Mouse (Mus musculus) G1E (cell line): ENCODE results near the gene Xbp1. TPM values are rescaled to one million over a fixed set of nuclear protein-coding genes. Genes with fewer than 3 reads are reported as not detected.

Experiments used
- ATAC-seq: 2 replicates; pipeline ENCODE4 v1.8.0; 2016; ENCODE audit warnings: mild to moderate bottlenecking; ENCODE audit not compliant: insufficient number of reproducible peaks, poor library complexity, low FRiP score, severe bottlenecking; ENCODE audit errors: extremely low read depth
- DNase-seq: peaks from one replicate; pipeline ENCODE4 v3.0.0; 2012; ENCODE audit warnings: low spot score
- H3K27me3 ChIP-seq: 2 replicates; pipeline ENCODE4 v1.6.1; 2012; ENCODE audit warnings: mild to moderate bottlenecking, low read length, inconsistent platforms; ENCODE audit not compliant: insufficient read depth
- H3K36me3 ChIP-seq: replicated peaks from 2 replicates; pipeline ENCODE3; 2012; ENCODE audit warnings: mild to moderate bottlenecking, inconsistent platforms
- H3K4me1 ChIP-seq: 2 replicates; pipeline ENCODE4 v1.6.1; 2012; ENCODE audit warnings: low read depth, low read length, inconsistent platforms, mixed read lengths; ENCODE audit not compliant: insufficient read depth
- H3K4me3 ChIP-seq: 2 replicates; pipeline ENCODE4 v1.5.1; 2012; ENCODE audit warnings: low read depth, mild to moderate bottlenecking, inconsistent platforms, low read length, moderate library complexity, mixed read lengths
- H3K9me3 ChIP-seq: replicated peaks from 2 replicates; pipeline ENCODE4 v1.6.1; 2012; ENCODE audit warnings: inconsistent platforms
- CTCF ChIP-seq: IDR thresholded peaks from 2 replicates; pipeline ENCODE4 v1.5.1; 2012; ENCODE audit warnings: low read depth, low read length, inconsistent platforms, mixed read lengths
- GATA1 ChIP-seq: IDR thresholded peaks from 2 replicates; pipeline ENCODE4 v1.6.1; 2012; ENCODE audit warnings: borderline replicate concordance, low read length, inconsistent platforms, mixed read lengths
- GATA2 ChIP-seq: IDR thresholded peaks from 2 replicates; pipeline ENCODE4 v1.6.1; 2012; ENCODE audit warnings: low read depth, low read length, inconsistent platforms, borderline replicate concordance
- POLR2AphosphoS5 ChIP-seq: IDR thresholded peaks from 2 replicates; pipeline ENCODE4 v1.6.1; 2012; ENCODE audit warnings: low read depth, low read length, inconsistent platforms; ENCODE audit not compliant: insufficient replicate concordance
- TAL1 ChIP-seq: conservative IDR thresholded peaks from 2 replicates; pipeline ENCODE4 v1.6.1; 2012; ENCODE audit warnings: low read depth, low read length, inconsistent platforms, mixed read lengths
- polyA plus RNA-seq: library from polyadenylated mRNA; stranded (reverse); fragments of >175 nt; gene quantifications from 2 replicates; pipeline ENCODE4 v1.2.3, GENCODE M21; 2012
- total RNA-seq, 2 experiments: library from RNA; stranded (forward) in 1 of 2; stranded (reverse) in 1 of 2; fragments of 200-1000 nt in 1 of 2; fragments of >200 nt in 1 of 2; fragmentation: Nextera tagmentation in 1 of 2; gene quantifications; 2 replicates each; pipeline ENCODE4 v1.2.3; 2014 to 2017

Gene Xbp1
- total and polyA plus RNA-seq, 3 experiments: 50.6 to 185 (median 125) TPM

DNA sequence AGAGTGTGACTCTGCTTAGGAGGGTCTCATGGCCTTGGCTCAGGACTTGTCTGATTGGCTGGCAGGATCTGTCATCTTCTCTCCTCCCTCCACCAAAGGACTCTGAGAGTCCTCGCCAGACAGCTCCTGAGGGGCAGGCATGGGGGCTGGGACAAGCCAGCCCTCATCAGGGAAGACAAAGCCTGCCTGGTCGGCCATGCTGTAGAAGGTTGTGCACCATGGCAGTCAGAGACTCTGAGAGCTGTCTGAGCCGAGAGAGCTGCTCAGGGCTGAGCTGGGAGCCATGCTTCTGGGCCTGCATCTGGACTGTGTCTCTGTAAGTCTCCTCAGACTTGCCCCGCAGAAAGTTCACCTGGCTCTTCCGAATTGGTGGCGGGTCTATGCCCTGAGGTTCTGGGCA, 43.4 kb downstream of the Xbp1 start:
- H3K36me3 ChIP-seq: no peaks in the 10 kb centered on the region
- no peak overlapping the region for H3K4me3 ChIP-seq
- no peaks in the 10 kb centered on the region for H3K27me3 ChIP-seq
- peaks cover 77% of the 10 kb centered on the region for H3K4me1 ChIP-seq
- ATAC-seq (no peak), DNase-seq (no peak)
- no peaks in the 10 kb centered on the region for H3K9me3 ChIP-seq
- TF ChIP-seq CTCF (no peak), GATA1 (no peak), POLR2AphosphoS5 (no peak), GATA2 (no peak), TAL1 (no peak)

- TF ChIP-seq CTCF (no peak), POLR2AphosphoS5 (no peak), GATA2 (no peak), TAL1 (no peak), GATA1 (no peak)
- H3K4me3 ChIP-seq: no peak overlapping the region
- DNase-seq: no peak
- H3K4me1 ChIP-seq: peaks cover 74% of the 10 kb centered on the region
- ATAC-seq: no peak
- no peaks in the 10 kb centered on the region for H3K27me3 ChIP-seq
- no peaks in the 10 kb centered on the region for H3K36me3 ChIP-seq
- no peaks in the 10 kb centered on the region for H3K9me3 ChIP-seq
These were observed 45.1 kb downstream of the Xbp1 start for GRCm38 (mm10) chr11:5565596-5565995.

DNA sequence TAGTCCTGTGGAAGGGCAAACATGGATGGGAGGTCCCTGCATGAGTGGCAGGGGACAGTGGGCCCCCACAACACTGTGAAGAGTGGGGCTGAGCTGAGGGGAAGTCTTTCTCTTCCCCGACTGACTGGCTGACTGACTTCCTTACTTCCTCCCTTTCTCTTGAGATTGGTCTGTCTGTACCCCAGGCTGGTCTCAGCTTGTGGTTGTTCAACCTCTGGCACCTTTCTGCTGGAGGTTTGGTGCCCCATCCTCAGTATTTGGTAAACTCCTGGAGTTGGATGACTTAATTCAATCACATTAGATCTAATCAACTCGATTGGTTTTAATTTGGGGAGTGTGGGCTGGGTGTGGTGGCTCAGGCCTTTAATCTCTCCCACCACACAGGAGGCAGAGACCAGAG, 46.0 kb downstream of the Xbp1 start:
- TF ChIP-seq POLR2AphosphoS5: no peak
- no peak for TF ChIP-seq CTCF
- TF ChIP-seq GATA2: no peak
- TF ChIP-seq TAL1: no peak
- no peak for TF ChIP-seq GATA1
- Histone ChIP-seq H3K27me3 (no peaks in the 10 kb centered on the region), H3K4me3 (no peak overlapping the region; the same call in 1 of the 2 replicates), H3K36me3 (no peaks in the 10 kb centered on the region), H3K9me3 (no peaks in the 10 kb centered on the region), H3K4me1 (peaks cover 78% of the 10 kb centered on the region)
- ATAC-seq (no peak), DNase-seq (no peak)

DNA sequence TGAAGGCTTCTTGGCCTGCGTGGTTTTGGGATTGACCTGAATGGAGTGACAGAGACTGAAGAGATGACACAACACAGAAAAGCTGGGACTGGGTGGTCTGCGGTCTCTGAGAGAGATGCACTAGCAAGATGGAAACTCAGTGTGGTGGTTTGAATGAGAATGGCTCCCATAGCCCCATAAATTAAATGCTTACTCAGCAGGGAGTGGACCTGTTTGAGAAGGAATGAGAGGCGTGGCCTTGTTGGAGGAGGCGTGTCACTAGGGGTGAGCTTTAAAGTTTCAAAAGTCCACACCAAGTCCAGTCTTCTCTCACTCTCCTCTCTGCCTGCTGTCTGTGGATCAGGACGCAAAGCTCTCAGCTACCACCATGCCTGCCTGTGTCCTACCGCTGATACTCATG, 47.2 kb downstream of the Xbp1 start:
- Histone ChIP-seq H3K4me1 (peaks cover 83% of the 10 kb centered on the region), H3K4me3 (no peak overlapping the region), H3K9me3 (no peaks in the 10 kb centered on the region), H3K27me3 (no peaks in the 10 kb centered on the region), H3K36me3 (no peaks in the 10 kb centered on the region)
- DNase-seq (no peak), ATAC-seq (no peak)
- no peak for TF ChIP-seq CTCF
- TF ChIP-seq GATA1: no peak
- no peak for TF ChIP-seq POLR2AphosphoS5
- TF ChIP-seq GATA2: no peak
- no peak for TF ChIP-seq TAL1

DNA sequence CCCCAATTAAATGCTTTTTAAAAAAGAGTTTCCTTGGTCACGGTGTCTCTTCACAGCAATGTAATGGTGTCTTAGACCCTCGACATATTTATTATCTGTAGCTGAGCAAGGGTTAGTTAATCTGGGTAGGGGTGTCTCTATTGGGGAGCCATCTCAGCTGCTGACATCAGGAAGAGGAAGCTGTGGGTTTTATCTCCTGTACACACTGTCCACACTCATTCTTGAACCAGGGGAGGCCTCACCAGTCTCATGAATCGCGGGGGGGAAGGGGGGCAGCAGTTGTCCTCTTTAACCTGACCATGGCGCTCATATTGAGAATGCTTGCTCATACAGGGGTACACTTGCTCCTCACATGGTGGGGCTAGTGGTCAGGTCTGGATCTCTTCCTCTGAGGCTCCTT, 47.6 kb downstream of the Xbp1 start:
- Histone ChIP-seq H3K36me3 (no peaks in the 10 kb centered on the region), H3K27me3 (no peaks in the 10 kb centered on the region), H3K9me3 (no peaks in the 10 kb centered on the region), H3K4me3 (peak overlapping the region; percentile 46; the same call in 1 of the 2 replicates), H3K4me1 (peaks cover 83% of the 10 kb centered on the region)
- ATAC-seq (peak; percentile 96), DNase-seq (peak; percentile 70)
- TF ChIP-seq GATA1 (no peak), TAL1 (0 out of 2 replicates have a peak, but pooled peaks have one; percentile 43)

DNA sequence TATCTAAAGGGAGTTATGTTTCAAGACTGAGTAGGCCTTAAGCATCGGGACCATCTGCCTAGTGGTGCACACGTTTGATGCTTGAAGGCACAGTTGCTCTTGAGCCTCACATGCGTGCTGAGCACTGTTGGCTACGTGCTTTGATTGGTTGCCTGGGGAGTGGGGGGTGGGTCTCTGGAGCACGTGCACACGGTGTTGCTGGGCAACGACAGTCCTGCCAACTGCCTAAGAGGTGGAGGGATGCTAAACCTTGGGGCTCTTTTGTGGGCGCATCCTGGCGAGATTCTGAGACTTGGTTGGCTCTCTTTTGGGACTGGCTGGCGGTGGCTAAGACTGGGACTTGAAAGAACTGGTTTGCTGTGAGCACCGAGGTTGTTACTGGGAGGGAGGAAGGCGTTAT, 49.0 kb downstream of the Xbp1 start, which contains the start of gene Ankrd36:
TSS of gene Ankrd36 (plus strand) at position 211 of the 400 bp plus-strand sequence.
- H3K4me3 ChIP-seq: peak within 1 kb of the TSS; percentile 46; the same call in 1 of the 2 replicates
- DNase-seq (no peak), ATAC-seq (no peak)
- no peaks in the 10 kb centered on the region for H3K36me3 ChIP-seq
- H3K27me3 ChIP-seq: no peaks in the 10 kb centered on the region
- H3K9me3 ChIP-seq: no peaks in the 10 kb centered on the region
- peaks cover 80% of the 10 kb centered on the region for H3K4me1 ChIP-seq
- TF ChIP-seq TAL1 (no peak), CTCF (no peak), POLR2AphosphoS5 (no peak), GATA1 (no peak), GATA2 (no peak)

DNA sequence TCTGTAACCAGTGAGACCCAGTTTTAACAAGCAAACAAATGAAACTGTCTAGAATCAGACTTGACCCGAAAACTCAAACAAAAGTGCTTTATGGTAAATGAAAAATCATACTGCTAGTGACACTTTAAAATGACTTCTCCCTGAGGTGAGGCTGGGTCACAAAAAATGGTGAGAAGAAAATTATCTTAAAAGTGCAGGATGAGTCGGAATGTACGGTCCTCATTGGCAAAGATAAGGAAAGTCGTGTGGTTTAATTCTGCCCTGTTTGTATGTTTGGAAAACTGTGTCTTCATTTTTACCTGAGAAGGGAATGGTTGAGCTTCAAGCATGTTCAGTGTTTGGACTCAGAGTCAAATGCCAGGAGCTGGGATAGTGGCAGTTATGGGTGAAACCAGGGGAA, 51.4 kb downstream of the Xbp1 start:
- no peak for ATAC-seq

More for the DNA sequence above, 51.4 kb downstream of the Xbp1 start:
- H3K4me3 ChIP-seq: no peak overlapping the region
- TF ChIP-seq GATA1 (no peak), GATA2 (no peak), CTCF (no peak), TAL1 (no peak), POLR2AphosphoS5 (no peak)
- H3K4me1 ChIP-seq: peaks cover 67% of the 10 kb centered on the region
- H3K27me3 ChIP-seq: no peaks in the 10 kb centered on the region
- no peaks in the 10 kb centered on the region for H3K36me3 ChIP-seq
- no peak for DNase-seq
- H3K9me3 ChIP-seq: no peaks in the 10 kb centered on the region
